Mouse (Mus musculus): ENCODE data around the gene Olfr934. TPM values are rescaled to one million over a fixed set of nuclear protein-coding genes. Genes with fewer than 3 reads are reported as not detected.

Gene Olfr934
- polyA plus RNA-seq (2014; fragmentation: Nextera tagmentation; extraction: Ambion mirVana): not detected in 2 replicates

DNA sequence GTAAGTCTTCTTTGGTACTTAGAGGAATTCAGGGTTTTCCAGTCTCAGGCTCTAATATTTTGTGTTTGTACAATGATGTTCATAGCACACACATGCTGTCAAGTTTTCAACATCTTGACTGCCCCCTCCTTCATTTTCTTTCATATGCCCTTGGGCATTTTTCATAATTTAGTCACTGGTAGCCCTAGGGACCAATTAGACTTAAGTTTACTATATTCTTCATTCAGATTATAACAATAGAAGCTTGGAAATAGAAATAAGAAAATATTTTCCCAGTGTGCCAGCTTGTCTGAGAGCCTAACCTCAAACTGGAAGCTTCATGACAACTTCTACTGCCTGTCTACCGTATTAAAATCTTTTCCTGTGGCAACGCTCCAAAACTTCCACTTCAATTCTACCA is at the start of gene Olfr934:
Gene Olfr934 (minus strand): TSS at position 101 of the 400 bp plus-strand sequence.
- Histone ChIP-seq H3K4me1 (ENCODE audit: control insufficient read depth, insufficient read depth, low read length) (no peaks in the 10 kb centered on the region), H3K4me3 (ENCODE audit: low read depth, low read length) (no peak within 1 kb of the TSS), H3K9me3 (ENCODE audit: control insufficient read depth, low read length) (no peaks in the 10 kb centered on the region), H3K9ac (ENCODE audit: low read length) (no peak within 1 kb of the TSS), H3K4me2 (ENCODE audit: low read depth) (no peak within 1 kb of the TSS), H3K27ac (ENCODE audit: low read depth, low read length) (no peak within 1 kb of the TSS), H3K36me3 (ENCODE audit: control insufficient read depth, insufficient read depth, low read length) (no peaks in the 10 kb centered on the region), H3K27me3 (ENCODE audit: control insufficient read depth, insufficient read depth, low read length) (no peaks in the 10 kb centered on the region)
- DNase-seq (ENCODE audit: low spot score): no peak
- WGBS: 96% methylated on average over 2 of the region's 2 CpGs
- no peak for ATAC-seq (ENCODE audit: insufficient read depth, low FRiP score, low TSS enrichment)

DNA sequence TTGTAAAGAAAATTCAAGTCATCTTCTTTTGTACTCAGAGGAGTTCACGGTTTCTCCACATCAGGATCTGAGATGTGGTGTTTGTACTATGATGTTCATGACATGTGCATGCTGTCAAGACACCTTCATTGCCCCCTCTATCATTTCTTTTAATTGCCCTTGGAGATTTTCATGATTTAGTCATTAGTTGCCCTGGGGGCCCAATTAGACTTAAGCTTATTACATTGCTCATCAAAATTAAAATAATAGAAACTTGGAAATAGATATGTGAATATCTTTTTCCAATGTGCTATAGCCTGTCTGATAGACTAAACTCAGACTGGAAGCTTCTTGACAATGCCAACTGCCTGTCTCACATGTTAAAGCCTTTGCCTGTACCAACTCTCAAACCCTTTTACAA is 35.2 kb upstream of the Olfr934 start, which contains the start of gene Olfr146:
Gene Olfr146 (minus strand): TSS at position 101 of the 400 bp plus-strand sequence.
- 89% methylated on average over 1 of the region's 1 CpGs for WGBS
- no peaks in the 10 kb centered on the region for H3K4me1 ChIP-seq (ENCODE audit: control insufficient read depth, insufficient read depth, low read length)

DNA sequence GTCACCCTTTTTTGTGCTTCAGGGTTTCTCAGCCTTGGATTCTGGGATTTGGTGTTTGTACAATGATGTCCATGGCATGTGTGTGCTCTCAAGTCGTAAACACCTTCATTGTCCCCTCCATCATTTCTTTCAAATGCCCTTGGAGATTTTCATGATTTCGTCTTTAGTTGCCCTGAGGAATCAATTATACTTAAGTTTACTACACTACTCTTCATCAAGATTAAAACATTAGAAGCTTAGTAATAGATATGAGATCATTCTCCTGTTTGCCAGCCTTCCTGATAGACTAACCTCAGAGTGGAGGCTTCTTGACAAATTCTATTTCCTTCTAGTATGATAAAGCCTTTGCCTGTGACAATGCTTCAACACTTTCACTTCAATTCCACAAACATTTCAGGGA is 11.5 kb upstream of the Olfr934 start, which contains the start of gene Olfr935:
Gene Olfr935 (minus strand): TSS at position 101 of the 400 bp plus-strand sequence.
- no peaks in the 10 kb centered on the region for H3K9me3 ChIP-seq (ENCODE audit: control insufficient read depth, low read length)
- WGBS: 86% methylated on average over 2 of the region's 2 CpGs

More for the DNA sequence above, 35.2 kb upstream of the Olfr934 start, which contains the start of gene Olfr146:
- Histone ChIP-seq H3K27ac (ENCODE audit: low read depth, low read length) (no peak within 1 kb of the TSS), H3K27me3 (ENCODE audit: control insufficient read depth, insufficient read depth, low read length) (no peaks in the 10 kb centered on the region), H3K36me3 (ENCODE audit: control insufficient read depth, insufficient read depth, low read length) (no peaks in the 10 kb centered on the region), H3K9me3 (ENCODE audit: control insufficient read depth, low read length) (no peaks in the 10 kb centered on the region), H3K9ac (ENCODE audit: low read length) (no peak within 1 kb of the TSS), H3K4me3 (ENCODE audit: low read depth, low read length) (no peak within 1 kb of the TSS), H3K4me2 (ENCODE audit: low read depth) (no peak within 1 kb of the TSS)
- no peak for ATAC-seq (ENCODE audit: insufficient read depth, low FRiP score, low TSS enrichment)
- no peak for DNase-seq (ENCODE audit: low spot score)

DNA sequence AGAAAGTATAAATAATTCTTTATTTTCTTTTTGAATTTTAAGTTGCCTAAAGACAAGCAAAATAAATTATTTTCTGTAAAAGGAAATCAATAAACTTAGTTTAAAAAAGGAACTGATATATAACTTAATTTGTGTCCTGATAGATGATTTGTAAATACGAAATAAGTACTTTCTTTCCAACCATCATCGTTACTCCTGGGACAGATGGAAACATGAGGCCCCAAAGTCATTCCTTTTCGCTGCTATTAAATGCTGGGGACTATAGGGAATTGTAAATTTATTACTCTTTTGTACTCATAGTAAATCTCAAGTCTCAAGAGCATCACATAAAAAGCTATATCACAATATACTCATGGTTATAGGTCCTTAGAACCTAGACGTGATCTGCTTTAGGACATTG is 16.1 kb downstream of the Olfr934 start, which contains the start of gene Olfr933:
Gene Olfr933 (plus strand): TSS at position 301 of the 400 bp plus-strand sequence.
- Histone ChIP-seq H3K27ac (ENCODE audit: low read depth, low read length) (no peak within 1 kb of the TSS), H3K4me2 (ENCODE audit: low read depth) (no peak within 1 kb of the TSS), H3K27me3 (ENCODE audit: control insufficient read depth, insufficient read depth, low read length) (no peaks in the 10 kb centered on the region), H3K9ac (ENCODE audit: low read length) (no peak within 1 kb of the TSS), H3K4me1 (ENCODE audit: control insufficient read depth, insufficient read depth, low read length) (no peaks in the 10 kb centered on the region), H3K36me3 (ENCODE audit: control insufficient read depth, insufficient read depth, low read length) (no peaks in the 10 kb centered on the region), H3K9me3 (ENCODE audit: control insufficient read depth, low read length) (no peaks in the 10 kb centered on the region), H3K4me3 (ENCODE audit: low read depth, low read length) (no peak within 1 kb of the TSS)
- ATAC-seq (ENCODE audit: insufficient read depth, low FRiP score, low TSS enrichment) (no peak), DNase-seq (ENCODE audit: low spot score) (no peak)
- WGBS: 84% methylated on average over 4 of the region's 4 CpGs

More for the DNA sequence above, 11.5 kb upstream of the Olfr934 start, which contains the start of gene Olfr935:
- Histone ChIP-seq H3K9ac (ENCODE audit: low read length) (no peak within 1 kb of the TSS), H3K4me1 (ENCODE audit: control insufficient read depth, insufficient read depth, low read length) (no peaks in the 10 kb centered on the region), H3K4me3 (ENCODE audit: low read depth, low read length) (no peak within 1 kb of the TSS), H3K27me3 (ENCODE audit: control insufficient read depth, insufficient read depth, low read length) (no peaks in the 10 kb centered on the region), H3K27ac (ENCODE audit: low read depth, low read length) (no peak within 1 kb of the TSS), H3K36me3 (ENCODE audit: control insufficient read depth, insufficient read depth, low read length) (no peaks in the 10 kb centered on the region), H3K4me2 (ENCODE audit: low read depth) (no peak within 1 kb of the TSS)
- DNase-seq (ENCODE audit: low spot score) (no peak), ATAC-seq (ENCODE audit: insufficient read depth, low FRiP score, low TSS enrichment) (no peak)

DNA sequence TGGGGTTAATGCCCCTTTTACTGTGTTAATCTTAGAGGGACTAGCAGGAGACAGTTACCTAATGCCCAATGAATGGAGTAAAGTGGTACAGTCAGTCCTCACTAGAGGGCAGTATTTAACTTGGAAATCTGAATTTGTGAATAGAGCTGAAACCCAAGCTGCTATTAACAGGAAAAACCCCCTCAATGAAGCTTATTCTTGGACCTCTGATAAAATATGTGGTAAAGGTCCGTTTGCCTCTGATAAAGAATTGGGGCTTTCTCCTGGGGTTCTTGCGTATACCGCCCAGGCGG is 34.0 kb downstream of the Olfr934 start:
- Histone ChIP-seq H3K9me3 (ENCODE audit: control insufficient read depth, low read length) (no peaks in the 10 kb centered on the region), H3K4me3 (ENCODE audit: low read depth, low read length) (no peak overlapping the region), H3K27ac (ENCODE audit: low read depth, low read length) (no peak overlapping the region), H3K27me3 (ENCODE audit: control insufficient read depth, insufficient read depth, low read length) (no peaks in the 10 kb centered on the region), H3K4me1 (ENCODE audit: control insufficient read depth, insufficient read depth, low read length) (no peaks in the 10 kb centered on the region), H3K36me3 (ENCODE audit: control insufficient read depth, insufficient read depth, low read length) (no peaks in the 10 kb centered on the region), H3K9ac (ENCODE audit: low read length) (no peak overlapping the region), H3K4me2 (ENCODE audit: low read depth) (no peak overlapping the region)
- 86% methylated on average over 4 of the region's 4 CpGs for WGBS
- DNase-seq (ENCODE audit: low spot score): no peak
- no peak for ATAC-seq (ENCODE audit: insufficient read depth, low FRiP score, low TSS enrichment)

DNA sequence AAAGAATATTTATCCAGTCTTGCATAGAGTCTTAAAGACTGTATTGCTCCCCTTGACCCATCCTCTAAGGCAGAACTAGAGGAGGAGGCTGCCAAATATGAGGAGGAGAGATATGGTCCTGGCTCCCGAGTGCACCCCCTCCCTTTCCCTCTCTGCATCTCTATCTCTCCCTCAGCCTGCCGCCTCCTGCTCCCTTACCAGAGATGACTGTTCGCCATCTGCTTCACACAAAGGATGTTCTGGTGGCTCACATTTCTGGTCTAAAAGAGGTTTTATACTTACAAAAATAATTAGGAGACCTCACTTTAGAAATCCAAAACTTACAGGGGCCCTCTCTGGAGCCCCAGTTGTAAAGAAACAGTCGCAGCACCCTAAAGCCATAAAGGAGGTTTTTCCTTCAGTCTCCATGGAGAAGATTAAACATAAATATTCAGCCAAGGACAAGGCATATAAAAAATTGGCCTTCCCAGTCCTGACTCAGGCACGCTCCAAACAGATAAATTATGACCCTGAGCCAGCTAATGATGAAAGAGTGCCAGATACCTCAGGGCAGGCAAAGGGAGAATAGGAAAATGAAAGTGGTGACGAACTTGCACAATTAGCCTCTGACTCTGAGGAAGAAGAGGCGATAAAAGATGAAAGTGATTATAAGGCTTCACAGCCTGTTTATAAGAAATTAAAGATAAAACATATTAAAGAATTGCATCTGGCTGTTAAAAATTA is 34.6 kb downstream of the Olfr934 start:
- 61% methylated on average over 7 of the region's 7 CpGs for WGBS
- 0 out of 2 replicates have a peak, but pooled peaks have one; percentile 35 for ATAC-seq (ENCODE audit: insufficient read depth, low FRiP score, low TSS enrichment)

More for the DNA sequence above, 34.6 kb downstream of the Olfr934 start:
- Histone ChIP-seq H3K4me3 (ENCODE audit: low read depth, low read length) (no peak overlapping the region), H3K4me2 (ENCODE audit: low read depth) (no peak overlapping the region), H3K36me3 (ENCODE audit: control insufficient read depth, insufficient read depth, low read length) (no peaks in the 10 kb centered on the region), H3K4me1 (ENCODE audit: control insufficient read depth, insufficient read depth, low read length) (no peaks in the 10 kb centered on the region), H3K27me3 (ENCODE audit: control insufficient read depth, insufficient read depth, low read length) (no peaks in the 10 kb centered on the region), H3K9ac (ENCODE audit: low read length) (no peak overlapping the region), H3K27ac (ENCODE audit: low read depth, low read length) (no peak overlapping the region), H3K9me3 (ENCODE audit: control insufficient read depth, low read length) (no peaks in the 10 kb centered on the region)
- no peak for DNase-seq (ENCODE audit: low spot score)

Other genes with a start within 250 kb of the Olfr934 start
- not detected in 2 replicates for gene Olfr920, start 236.0 kb downstream of the Olfr934 start, polyA plus RNA-seq (2014; fragmentation: Nextera tagmentation; extraction: Ambion mirVana)
- not detected in 2 replicates for gene Olfr921, start 215.2 kb downstream of the Olfr934 start, polyA plus RNA-seq (2014; fragmentation: Nextera tagmentation; extraction: Ambion mirVana)
- not detected in 2 replicates for gene Olfr922, start 173.7 kb downstream of the Olfr934 start, polyA plus RNA-seq (2014; fragmentation: Nextera tagmentation; extraction: Ambion mirVana)
- not detected in 2 replicates for gene Olfr923, start 161.8 kb downstream of the Olfr934 start, polyA plus RNA-seq (2014; fragmentation: Nextera tagmentation; extraction: Ambion mirVana)
- gene Olfr924, start 143.9 kb downstream of the Olfr934 start, polyA plus RNA-seq (2014; fragmentation: Nextera tagmentation; extraction: Ambion mirVana): not detected in 2 replicates
- not detected in 2 replicates for gene Olfr26, start 133.3 kb downstream of the Olfr934 start, polyA plus RNA-seq (2014; fragmentation: Nextera tagmentation; extraction: Ambion mirVana)
- not detected in 2 replicates for gene Olfr926, start 111.2 kb downstream of the Olfr934 start, polyA plus RNA-seq (2014; fragmentation: Nextera tagmentation; extraction: Ambion mirVana)
- gene Olfr930, start 58.5 kb downstream of the Olfr934 start, polyA plus RNA-seq (2014; fragmentation: Nextera tagmentation; extraction: Ambion mirVana): not detected in 2 replicates
- gene Olfr933, start 16.0 kb downstream of the Olfr934 start, polyA plus RNA-seq (2014; fragmentation: Nextera tagmentation; extraction: Ambion mirVana): not detected in 2 replicates
- gene Olfr935, start 11.4 kb upstream of the Olfr934 start, polyA plus RNA-seq (2014; fragmentation: Nextera tagmentation; extraction: Ambion mirVana): not detected in 2 replicates
- gene Olfr146, start 35.1 kb upstream of the Olfr934 start, polyA plus RNA-seq (2014; fragmentation: Nextera tagmentation; extraction: Ambion mirVana): not detected in 2 replicates
- not detected in 2 replicates for gene Olfr937, start 76.6 kb upstream of the Olfr934 start, polyA plus RNA-seq (2014; fragmentation: Nextera tagmentation; extraction: Ambion mirVana)
- not detected in 2 replicates for gene Olfr938, start 90.6 kb upstream of the Olfr934 start, polyA plus RNA-seq (2014; fragmentation: Nextera tagmentation; extraction: Ambion mirVana)
- gene Olfr27, start 139.8 kb upstream of the Olfr934 start, polyA plus RNA-seq (2014; fragmentation: Nextera tagmentation; extraction: Ambion mirVana): not detected in 2 replicates
- gene Olfr943, start 178.0 kb upstream of the Olfr934 start, polyA plus RNA-seq (2014; fragmentation: Nextera tagmentation; extraction: Ambion mirVana): not detected in 2 replicates
- not detected in 2 replicates for gene Olfr944, start 213.6 kb upstream of the Olfr934 start, polyA plus RNA-seq (2014; fragmentation: Nextera tagmentation; extraction: Ambion mirVana)